Mouse (Mus musculus) bone marrow, adult 2 months (tissue): Measurements from ENCODE around the gene Rnf43.

Experiments used
- CTCF ChIP-seq: fragments of 200-500 bp; IDR thresholded peaks from 2 replicates; pipeline ENCODE4 v1.5.1; 2011; ENCODE audit warnings: low read length, control low read depth; ENCODE audit not compliant: control insufficient read depth, insufficient read depth
- POLR2A ChIP-seq: fragments of 200-500 bp; IDR thresholded peaks from 2 replicates; pipeline ENCODE4 v1.6.1; 2011; ENCODE audit warnings: low read depth, mild to moderate bottlenecking, control low read depth, low read length, borderline replicate concordance; ENCODE audit not compliant: control insufficient read depth

GRCm38 (mm10) chr11:87763511-87763987 is 101.0 kb downstream of the Rnf43 start:
- TF ChIP-seq CTCF (no peak), POLR2A (no peak; the same call in 1 of the 2 replicates)
